Mouse (Mus musculus) layer of hippocampus, postnatal 25 days (tissue): ENCODE data around the gene Cysltr2. TPM values are rescaled to one million over a fixed set of nuclear protein-coding genes. Genes with fewer than 3 reads are reported as not detected.

ENCODE experiments used
- DNase-seq, 2 experiments: peaks; one replicate each; pipeline ENCODE4 v3.0.0; 2022; ENCODE audit warnings: mixed read lengths in 2 of 2, low spot score in 1 of 2; ENCODE audit errors: extremely low spot score in 1 of 2
- total RNA-seq, 2 experiments: library from RNA; stranded (reverse); gene quantifications; 2 replicates each; pipeline ENCODE4 v1.2.3; 2021

The Cysltr2 gene
- total RNA-seq, result 1 to 10 TPM; 1.4 to 1.5 TPM

GRCm38 (mm10) chr14:73048937-73049336 is at the start of gene Cysltr2:
TSS of gene Cysltr2 (minus strand) at chr14:73049114.
- no peak for DNase-seq

GRCm38 (mm10) chr14:73094802-73095550 is 46.1 kb upstream of the Cysltr2 start:
- DNase-seq, result no peak

- no peak for DNase-seq
Measured at GRCm38 (mm10) chr14:73092871-73093270, 44.0 kb upstream of the Cysltr2 start.

GRCm38 (mm10) chr14:73088224-73088623 is 39.3 kb upstream of the Cysltr2 start:
- no peak for DNase-seq

- DNase-seq, result no peak
Measured at GRCm38 (mm10) chr14:73087746-73088145, 38.8 kb upstream of the Cysltr2 start.

GRCm38 (mm10) chr14:73087247-73087646 is 38.3 kb upstream of the Cysltr2 start:
- DNase-seq, result no peak

GRCm38 (mm10) chr14:73086425-73086824 is 37.5 kb upstream of the Cysltr2 start:
- no peak for DNase-seq

GRCm38 (mm10) chr14:73083563-73083962 is 34.6 kb upstream of the Cysltr2 start:
- no peak for DNase-seq

- DNase-seq, result no peak
Measured at GRCm38 (mm10) chr14:73064460-73064859, 15.5 kb upstream of the Cysltr2 start.

GRCm38 (mm10) chr14:73058755-73059154 is 9.8 kb upstream of the Cysltr2 start:
- no peak for DNase-seq

GRCm38 (mm10) chr14:73057764-73058163 is 8.8 kb upstream of the Cysltr2 start:
- DNase-seq, result no peak

GRCm38 (mm10) chr14:73056813-73057212 is 7.9 kb upstream of the Cysltr2 start:
- DNase-seq, result no peak

GRCm38 (mm10) chr14:73045199-73045928 is 3.5 kb downstream of the Cysltr2 start:
- DNase-seq, result no peak

GRCm38 (mm10) chr14:73041689-73042088 is 7.2 kb downstream of the Cysltr2 start:
- no peak for DNase-seq

- DNase-seq, result no peak
Measured at GRCm38 (mm10) chr14:73033290-73033689, 15.6 kb downstream of the Cysltr2 start.

- DNase-seq, result no peak
Measured at GRCm38 (mm10) chr14:73031218-73031617, 17.7 kb downstream of the Cysltr2 start.

- no peak for DNase-seq
Measured at GRCm38 (mm10) chr14:73017272-73017671, 31.6 kb downstream of the Cysltr2 start.

- no peak for DNase-seq
Measured at GRCm38 (mm10) chr14:73015386-73015785, 33.5 kb downstream of the Cysltr2 start.

- no peak for DNase-seq
Measured at GRCm38 (mm10) chr14:73013723-73014544, 35.0 kb downstream of the Cysltr2 start.

GRCm38 (mm10) chr14:73001814-73002213 is 47.1 kb downstream of the Cysltr2 start:
- DNase-seq, result no peak

- DNase-seq, result peak; percentile 49 to 82
Measured at GRCm38 (mm10) chr14:73000325-73000724, 48.6 kb downstream of the Cysltr2 start.
